Mouse (Mus musculus): ENCODE results near the gene Mrps12. TPM values are rescaled to one million over a fixed set of nuclear protein-coding genes. Genes with fewer than 3 reads are reported as not detected.

Gene Mrps12
- polyA plus RNA-seq, 1 experiment from 2014 or later, result 141 TPM

DNA sequence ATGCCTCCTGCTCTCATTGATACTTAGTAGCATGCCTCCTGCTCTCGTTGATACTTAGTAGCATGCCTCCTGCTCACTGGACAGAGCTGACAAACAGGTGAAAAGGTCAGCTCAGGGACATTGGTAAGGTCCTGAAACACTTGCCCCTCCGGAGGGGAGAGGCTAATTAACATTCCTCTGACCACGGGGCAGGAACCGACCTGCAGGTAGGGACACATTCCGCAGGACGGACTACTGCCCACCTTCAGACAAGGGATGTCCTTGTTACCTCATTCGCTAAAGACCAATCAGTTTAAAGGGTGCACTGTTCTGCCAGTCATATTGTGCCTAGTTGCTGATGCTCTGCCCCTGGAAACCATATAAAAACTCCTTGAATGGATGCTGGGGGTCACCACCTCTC, 50.5 kb downstream of the Mrps12 start:
- ATAC-seq, result no peak
- H3K4me1 ChIP-seq (ENCODE audit: control insufficient read depth, insufficient read depth, low read length), result peaks cover 7% of the 10 kb centered on the region; the same call in 1 of the 2 replicates
- H3K9ac ChIP-seq (ENCODE audit: low read length), result no peak overlapping the region
- no peaks in the 10 kb centered on the region for H3K9me3 ChIP-seq (replicated peaks; ENCODE audit: control insufficient read depth, low read length)
- H3K27me3 ChIP-seq (replicated peaks; ENCODE audit: control insufficient read depth, insufficient read depth, low read length), result peaks cover 20% of the 10 kb centered on the region; the same call in 1 of the 2 replicates
- no peak for DNase-seq (ENCODE audit: low spot score)
- no peak overlapping the region for H3K4me2 ChIP-seq (ENCODE audit: low read length)
- 81% methylated on average over 7 of the region's 7 CpGs for WGBS
- no peak overlapping the region for H3K4me3 ChIP-seq (ENCODE audit: low read depth, low read length)
- no peaks in the 10 kb centered on the region for H3K36me3 ChIP-seq (ENCODE audit: control insufficient read depth, insufficient read depth, low read length)
- no peak overlapping the region for H3K27ac ChIP-seq (ENCODE audit: low read depth, low read length)

Other genes with a start within 250 kb of the Mrps12 start
- gene Ifnl2, start 231.4 kb downstream of the Mrps12 start, polyA plus RNA-seq (2014; fragmentation: Nextera tagmentation; extraction: Ambion mirVana), result not detected in 2 replicates
- not detected in 2 replicates for gene Ifnl3, start 219.0 kb downstream of the Mrps12 start, polyA plus RNA-seq (2014; fragmentation: Nextera tagmentation; extraction: Ambion mirVana)
- not detected in 2 replicates for gene Sycn, start 200.9 kb downstream of the Mrps12 start, polyA plus RNA-seq (2014; fragmentation: Nextera tagmentation; extraction: Ambion mirVana)
- gene Nccrp1, start 194.6 kb downstream of the Mrps12 start, polyA plus RNA-seq (2014; fragmentation: Nextera tagmentation; extraction: Ambion mirVana), result not detected in 2 replicates
- 20.1 and 24.1 TPM in 2 replicates for gene Samd4b, start 143.7 kb downstream of the Mrps12 start, polyA plus RNA-seq (2014; fragmentation: Nextera tagmentation; extraction: Ambion mirVana)
- 12.6 and 16.0 TPM in 2 replicates for gene Pak4, start 143.6 kb downstream of the Mrps12 start, polyA plus RNA-seq (2014; fragmentation: Nextera tagmentation; extraction: Ambion mirVana)
- not detected in 2 replicates for gene Acp7, start 110.5 kb downstream of the Mrps12 start, polyA plus RNA-seq (2014; fragmentation: Nextera tagmentation; extraction: Ambion mirVana)
- gene Fbxo27, start 49.0 kb downstream of the Mrps12 start, polyA plus RNA-seq (2014; fragmentation: Nextera tagmentation; extraction: Ambion mirVana), result 4.3 and 5.9 TPM in 2 replicates
- 3.0 and 3.4 TPM in 2 replicates for gene Fbxo17, start 25.0 kb downstream of the Mrps12 start, polyA plus RNA-seq (2014; fragmentation: Nextera tagmentation; extraction: Ambion mirVana)
- gene Sars2, start 172 bp upstream of the Mrps12 start, polyA plus RNA-seq (2014; fragmentation: Nextera tagmentation; extraction: Ambion mirVana), result 17.6 and 17.7 TPM in 2 replicates
- not detected in 2 replicates for gene Ccer2, start 14.4 kb upstream of the Mrps12 start, polyA plus RNA-seq (2014; fragmentation: Nextera tagmentation; extraction: Ambion mirVana)
- gene Sirt2, start 24.9 kb upstream of the Mrps12 start, polyA plus RNA-seq (2014; fragmentation: Nextera tagmentation; extraction: Ambion mirVana), result 110 and 115 TPM in 2 replicates
- gene Nfkbib, start 25.7 kb upstream of the Mrps12 start, polyA plus RNA-seq (2014; fragmentation: Nextera tagmentation; extraction: Ambion mirVana), result 61.0 and 62.4 TPM in 2 replicates
- gene Rinl, start 47.1 kb upstream of the Mrps12 start, polyA plus RNA-seq (2014; fragmentation: Nextera tagmentation; extraction: Ambion mirVana), result 1.3 and 1.5 TPM in 2 replicates
- 190 and 198 TPM in 2 replicates for gene Hnrnpl, start 66.7 kb upstream of the Mrps12 start, polyA plus RNA-seq (2014; fragmentation: Nextera tagmentation; extraction: Ambion mirVana)
- gene Ech1, start 83.4 kb upstream of the Mrps12 start, polyA plus RNA-seq (2014; fragmentation: Nextera tagmentation; extraction: Ambion mirVana), result 103 and 107 TPM in 2 replicates
- gene Lgals4, start 92.0 kb upstream of the Mrps12 start, polyA plus RNA-seq (2014; fragmentation: Nextera tagmentation; extraction: Ambion mirVana), result 1.7 and 2.0 TPM in 2 replicates
- 2.4 and 4.2 TPM in 2 replicates for gene Lgals7, start 122.0 kb upstream of the Mrps12 start, polyA plus RNA-seq (2014; fragmentation: Nextera tagmentation; extraction: Ambion mirVana)
- 0.11 and 0.38 TPM in 2 replicates for gene Capn12, start 139.6 kb upstream of the Mrps12 start, polyA plus RNA-seq (2014; fragmentation: Nextera tagmentation; extraction: Ambion mirVana)
- gene Actn4, start 220.5 kb upstream of the Mrps12 start, polyA plus RNA-seq (2014; fragmentation: Nextera tagmentation; extraction: Ambion mirVana), result 101 and 128 TPM in 2 replicates
- gene Eif3k, start 240.0 kb upstream of the Mrps12 start, polyA plus RNA-seq (2014; fragmentation: Nextera tagmentation; extraction: Ambion mirVana), result 345 and 412 TPM in 2 replicates
- 6.1 and 6.9 TPM in 2 replicates for gene Map4k1, start 240.2 kb upstream of the Mrps12 start, polyA plus RNA-seq (2014; fragmentation: Nextera tagmentation; extraction: Ambion mirVana)

Data from forebrain, embryonic 14.5 days (tissue).